Mouse (Mus musculus) spleen, adult 2 months (tissue): ENCODE results near the gene Rnf187.

ENCODE experiments used
- CTCF ChIP-seq: fragments of 200-500 bp; IDR thresholded peaks from 2 replicates; pipeline ENCODE4 v1.5.1; 2011; ENCODE audit warnings: mild to moderate bottlenecking, inconsistent platforms; ENCODE audit not compliant: insufficient read depth, insufficient read length, insufficient replicate concordance; ENCODE audit errors: extremely low read depth
- POLR2A ChIP-seq: fragments of 200-500 bp; IDR thresholded peaks from 2 replicates; pipeline ENCODE4 v1.6.1; 2011; ENCODE audit warnings: low read depth, low read length, inconsistent platforms

DNA sequence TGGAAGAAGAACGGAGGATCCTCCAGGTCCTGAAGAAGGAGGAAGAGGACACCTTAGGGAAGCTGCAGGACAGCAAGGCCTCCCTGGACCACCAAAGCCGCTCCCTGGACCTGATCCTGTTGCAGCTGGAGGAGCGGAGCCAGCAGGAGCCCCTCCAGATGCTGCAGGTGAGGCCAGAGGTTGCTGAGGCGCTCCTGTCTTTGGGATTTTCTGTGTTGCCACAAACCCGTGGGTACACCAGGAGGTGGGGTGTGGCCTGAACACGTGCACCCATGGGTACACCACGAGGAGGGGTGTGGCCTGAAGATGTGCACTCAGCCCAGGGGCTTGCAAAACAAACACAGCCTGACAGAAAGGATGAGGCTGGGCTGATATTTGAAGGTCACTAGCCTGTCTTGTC, 29.8 kb upstream of the Rnf187 start:
- TF ChIP-seq CTCF (no peak), POLR2A (no peak)
